Mouse (Mus musculus): ENCODE results near the gene Il12rb1.

The Il12rb1 gene

GRCm38 (mm10) chr8:70773833-70774232 lies 34.4 kb upstream of the Il12rb1 start:
- no peak for DNase-seq (ENCODE audit: low spot score)

- no peak for DNase-seq (ENCODE audit: low spot score)
Measured at GRCm38 (mm10) chr8:70774740-70775139, 33.5 kb upstream of the Il12rb1 start.

GRCm38 (mm10) chr8:70775227-70775626 lies 33.0 kb upstream of the Il12rb1 start:
- DNase-seq (ENCODE audit: low spot score), result no peak

GRCm38 (mm10) chr8:70775851-70776495 lies 32.3 kb upstream of the Il12rb1 start:
- no peak for DNase-seq (ENCODE audit: low spot score)

- peak; percentile 98 for DNase-seq (ENCODE audit: low spot score)
Measured at GRCm38 (mm10) chr8:70776496-70777444, 31.5 kb upstream of the Il12rb1 start, which contains the start of gene Pik3r2. TSS of gene Pik3r2 (minus strand) at chr8:70776713.

GRCm38 (mm10) chr8:70780093-70780492 lies 28.2 kb upstream of the Il12rb1 start:
- no peak for DNase-seq (ENCODE audit: low spot score)

- no peak for DNase-seq (ENCODE audit: low spot score)
Measured at GRCm38 (mm10) chr8:70786291-70787050, 21.8 kb upstream of the Il12rb1 start.

- no peak for DNase-seq (ENCODE audit: low spot score)
Measured at GRCm38 (mm10) chr8:70787051-70787445, 21.2 kb upstream of the Il12rb1 start.

GRCm38 (mm10) chr8:70787941-70788667 lies 20.1 kb upstream of the Il12rb1 start:
- DNase-seq (ENCODE audit: low spot score), result no peak

- no peak for DNase-seq (ENCODE audit: low spot score)
Measured at GRCm38 (mm10) chr8:70789046-70789445, 19.2 kb upstream of the Il12rb1 start.

GRCm38 (mm10) chr8:70790846-70791245 lies 17.4 kb upstream of the Il12rb1 start:
- DNase-seq (ENCODE audit: low spot score), result no peak

GRCm38 (mm10) chr8:70791294-70791701 lies 17.0 kb upstream of the Il12rb1 start:
- peak; percentile 52 for DNase-seq (ENCODE audit: low spot score)

- DNase-seq (ENCODE audit: low spot score), result peak; percentile 94
Measured at GRCm38 (mm10) chr8:70791975-70792691, 16.1 kb upstream of the Il12rb1 start.

GRCm38 (mm10) chr8:70792700-70793099 lies 15.5 kb upstream of the Il12rb1 start:
- DNase-seq (ENCODE audit: low spot score), result no peak

GRCm38 (mm10) chr8:70794215-70794614 lies 14.0 kb upstream of the Il12rb1 start:
- DNase-seq (ENCODE audit: low spot score), result no peak

GRCm38 (mm10) chr8:70795370-70795769 lies 12.9 kb upstream of the Il12rb1 start:
- DNase-seq (ENCODE audit: low spot score), result no peak

GRCm38 (mm10) chr8:70796403-70797080 lies 11.7 kb upstream of the Il12rb1 start:
- DNase-seq (ENCODE audit: low spot score), result no peak

GRCm38 (mm10) chr8:70797081-70798070 lies 10.9 kb upstream of the Il12rb1 start:
- peak; percentile 80 for DNase-seq (ENCODE audit: low spot score)

- DNase-seq (ENCODE audit: low spot score), result no peak
Measured at GRCm38 (mm10) chr8:70798281-70798680, 10.0 kb upstream of the Il12rb1 start.

Data from spleen, adult 12 weeks (tissue).